Mouse (Mus musculus): ENCODE measurements around the gene Hes1. TPM values are rescaled to one million over a fixed set of nuclear protein-coding genes. Genes with fewer than 3 reads are reported as not detected.

Gene Hes1
- polyA plus RNA-seq, 1 experiment from 2014 or later, result 50.5 TPM

DNA sequence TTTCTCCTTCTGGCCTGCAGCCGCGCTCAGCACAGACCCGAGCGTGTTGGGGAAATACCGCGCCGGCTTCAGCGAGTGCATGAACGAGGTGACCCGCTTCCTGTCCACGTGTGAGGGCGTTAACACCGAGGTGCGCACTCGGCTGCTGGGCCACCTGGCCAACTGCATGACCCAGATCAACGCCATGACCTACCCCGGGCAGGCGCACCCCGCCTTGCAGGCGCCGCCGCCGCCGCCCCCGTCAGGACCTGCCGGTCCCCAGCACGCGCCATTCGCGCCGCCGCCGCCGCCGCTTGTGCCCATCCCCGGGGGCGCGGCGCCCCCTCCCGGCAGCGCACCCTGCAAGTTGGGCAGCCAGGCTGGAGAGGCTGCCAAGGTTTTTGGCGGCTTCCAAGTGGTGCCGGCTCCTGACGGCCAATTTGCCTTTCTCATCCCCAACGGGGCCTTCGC is 2.7 kb downstream of the Hes1 start:
- Histone ChIP-seq H3K4me3 (peak overlapping the region; percentile 63), H3K27ac (peak overlapping the region; percentile 67), H3K27me3 (replicated peaks) (peaks cover 5% of the 10 kb centered on the region; the same call in 1 of the 2 replicates), H3K9me3 (no peaks in the 10 kb centered on the region), H3K4me1 (peaks cover 52% of the 10 kb centered on the region), H3K9ac (peak overlapping the region; percentile 69), H3K36me3 (no peaks in the 10 kb centered on the region), H3K4me2 (replicated peaks) (peak overlapping the region; percentile 95)
- WGBS, result under 1% methylated on average over 46 of the region's 46 CpGs
- ATAC-seq (ENCODE audit: low FRiP score, low read depth), result no peak

DNA sequence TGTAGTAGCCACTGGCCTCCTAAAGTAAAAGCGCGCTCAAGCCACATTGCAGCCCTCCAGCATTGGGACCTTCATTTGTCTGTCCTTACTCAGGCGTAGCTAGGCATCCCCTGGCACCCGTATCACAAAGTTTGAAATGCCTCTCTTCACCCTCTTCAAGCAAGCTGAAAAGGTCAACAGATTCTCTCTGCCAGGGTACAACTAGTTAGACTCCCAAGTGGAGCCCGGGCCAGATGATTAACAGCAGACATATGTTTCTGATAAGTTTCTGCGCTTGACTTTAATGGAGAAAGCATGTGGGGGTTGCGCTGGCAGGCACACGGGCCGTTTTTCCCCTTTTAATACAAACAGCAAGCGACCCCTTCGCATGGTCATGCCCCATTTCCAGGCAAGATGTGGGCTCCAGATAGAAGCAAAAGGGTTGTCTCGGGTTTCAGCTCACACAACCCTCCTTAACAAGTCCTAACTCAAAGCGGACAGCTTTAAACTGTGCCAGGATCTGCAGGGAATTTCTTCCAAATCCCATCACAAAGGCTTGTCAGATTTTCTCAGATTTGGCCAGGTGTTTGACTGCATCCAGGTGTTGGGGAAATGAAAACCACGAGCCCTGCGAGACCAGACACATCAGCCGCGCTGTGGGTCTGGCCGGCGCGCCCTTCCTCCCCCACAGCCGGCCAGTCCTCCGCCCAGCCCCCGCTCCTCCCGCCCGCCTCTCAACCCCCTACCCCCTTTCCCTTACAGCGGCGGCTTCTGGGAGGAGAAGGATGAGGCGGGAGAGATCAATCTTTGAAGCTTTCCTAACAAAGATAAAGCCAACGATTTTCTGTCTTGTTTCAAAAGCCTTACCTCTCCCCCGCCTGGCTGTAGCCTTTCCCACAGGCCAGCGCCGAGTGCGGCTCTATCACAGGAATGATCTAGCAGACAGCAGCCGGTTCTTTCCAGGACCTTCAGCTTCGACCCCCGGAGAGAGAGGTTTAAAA is 4.1 kb downstream of the Hes1 start:
- Histone ChIP-seq H3K4me3 (peak overlapping the region; percentile 27), H3K9ac (peak overlapping the region; percentile 42; the same call in 1 of the 2 replicates), H3K4me2 (replicated peaks) (peak overlapping the region; percentile 58), H3K9me3 (no peaks in the 10 kb centered on the region), H3K4me1 (peaks cover 44% of the 10 kb centered on the region), H3K27me3 (replicated peaks) (no peaks in the 10 kb centered on the region; the same call in 1 of the 2 replicates), H3K27ac (no peak overlapping the region), H3K36me3 (no peaks in the 10 kb centered on the region)
- WGBS, result under 1% methylated on average over 31 of the region's 36 CpGs
- no peak for ATAC-seq (ENCODE audit: low FRiP score, low read depth)

- Histone ChIP-seq H3K36me3 (no peaks in the 10 kb centered on the region), H3K9me3 (no peaks in the 10 kb centered on the region), H3K4me1 (peaks cover 37% of the 10 kb centered on the region), H3K27ac (peak overlapping the region; percentile 74; the same call in 1 of the 2 replicates), H3K4me3 (peak overlapping the region; percentile 40; the same call in 1 of the 2 replicates), H3K9ac (peak overlapping the region; percentile 67; the same call in 1 of the 2 replicates), H3K27me3 (replicated peaks) (peaks cover 5% of the 10 kb centered on the region; the same call in 1 of the 2 replicates), H3K4me2 (replicated peaks) (peak overlapping the region; percentile 88)
- 4% methylated on average over 4 of the region's 4 CpGs for WGBS
- no peak for ATAC-seq (ENCODE audit: low FRiP score, low read depth)
Observed at GRCm38 (mm10) chr16:30069580-30069949, 5.4 kb downstream of the Hes1 start.

- H3K9ac ChIP-seq, result peak overlapping the region; percentile 67
- under 1% methylated on average over 81 of the region's 82 CpGs for WGBS
- H3K27me3 ChIP-seq (replicated peaks), result peaks cover 5% of the 10 kb centered on the region; the same call in 1 of the 2 replicates
- H3K27ac ChIP-seq, result peak overlapping the region; percentile 74
- peaks cover 35% of the 10 kb centered on the region for H3K4me1 ChIP-seq
- peak overlapping the region; percentile 88 for H3K4me2 ChIP-seq (replicated peaks)
- peak; percentile 63 for ATAC-seq (ENCODE audit: low FRiP score, low read depth)
- no peaks in the 10 kb centered on the region for H3K9me3 ChIP-seq
- peak overlapping the region; percentile 40 for H3K4me3 ChIP-seq
- H3K36me3 ChIP-seq, result no peaks in the 10 kb centered on the region
Observed at GRCm38 (mm10) chr16:30069950-30070770, 6.0 kb downstream of the Hes1 start.

GRCm38 (mm10) chr16:30070771-30071191 is 6.6 kb downstream of the Hes1 start:
- Histone ChIP-seq H3K9me3 (no peaks in the 10 kb centered on the region), H3K9ac (peak overlapping the region; percentile 67), H3K4me1 (peaks cover 35% of the 10 kb centered on the region), H3K4me3 (peak overlapping the region; percentile 40), H3K36me3 (no peaks in the 10 kb centered on the region), H3K27ac (peak overlapping the region; percentile 74; the same call in 1 of the 2 replicates), H3K27me3 (replicated peaks) (peaks cover 5% of the 10 kb centered on the region; the same call in 1 of the 2 replicates), H3K4me2 (replicated peaks) (peak overlapping the region; percentile 88)
- ATAC-seq (ENCODE audit: low FRiP score, low read depth), result no peak; the same call in 1 of the 2 replicates
- 3% methylated on average over 12 of the region's 12 CpGs for WGBS

DNA sequence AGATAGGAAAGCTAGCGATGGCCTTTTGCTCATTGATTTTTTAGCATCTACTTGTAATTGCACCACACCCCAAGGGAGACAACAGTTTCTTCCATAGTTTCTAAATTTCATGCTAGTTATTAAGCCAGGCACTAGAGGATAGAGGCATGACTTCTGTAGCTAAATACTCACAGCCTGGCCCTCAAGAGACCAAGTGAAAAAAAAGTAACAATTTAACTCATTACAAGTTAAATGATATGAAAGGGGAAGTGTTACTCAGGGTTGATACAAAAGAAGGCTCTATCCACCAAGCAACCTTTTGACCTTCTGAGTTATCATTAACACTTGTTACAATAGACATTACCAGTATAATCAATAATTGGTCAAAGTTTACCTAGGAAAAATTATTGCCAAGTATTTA is 9.1 kb downstream of the Hes1 start:
- H3K9ac ChIP-seq, result no peak overlapping the region
- H3K27ac ChIP-seq, result no peak overlapping the region
- WGBS, result 92% methylated on average over 1 of the region's 1 CpGs
- H3K36me3 ChIP-seq, result no peaks in the 10 kb centered on the region
- no peak overlapping the region for H3K4me2 ChIP-seq (replicated peaks)
- H3K4me1 ChIP-seq, result peaks cover 19% of the 10 kb centered on the region
- H3K4me3 ChIP-seq, result no peak overlapping the region
- no peak for ATAC-seq (ENCODE audit: low FRiP score, low read depth)
- H3K27me3 ChIP-seq (replicated peaks), result peaks cover 5% of the 10 kb centered on the region; the same call in 1 of the 2 replicates
- no peaks in the 10 kb centered on the region for H3K9me3 ChIP-seq

DNA sequence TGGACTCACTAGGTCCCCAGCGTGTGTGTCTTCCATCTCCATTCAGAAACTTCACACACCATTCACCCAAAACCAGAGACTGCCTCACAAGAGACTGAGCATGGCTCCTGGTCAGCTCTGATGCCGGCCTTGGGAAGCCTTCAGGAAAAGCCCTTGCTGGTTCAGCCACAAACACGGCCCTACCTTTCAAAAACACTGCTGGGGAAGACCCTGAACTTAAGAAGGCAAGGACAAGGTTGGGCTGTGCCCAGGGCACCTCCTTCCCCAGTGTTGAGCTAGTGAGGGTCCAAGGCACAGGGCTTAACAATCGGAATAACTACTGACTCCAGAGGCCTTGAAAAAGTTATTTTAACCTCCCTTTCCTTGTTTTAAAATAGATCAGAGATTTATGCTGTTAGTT is 17.3 kb downstream of the Hes1 start:
- 64% methylated on average over 4 of the region's 4 CpGs for WGBS
- Histone ChIP-seq H3K27ac (no peak overlapping the region), H3K9ac (no peak overlapping the region), H3K36me3 (no peaks in the 10 kb centered on the region), H3K4me2 (replicated peaks) (no peak overlapping the region), H3K27me3 (replicated peaks) (no peaks in the 10 kb centered on the region), H3K4me3 (no peak overlapping the region), H3K4me1 (no peaks in the 10 kb centered on the region), H3K9me3 (no peaks in the 10 kb centered on the region)
- ATAC-seq (ENCODE audit: low FRiP score, low read depth), result no peak

- H3K27me3 ChIP-seq (replicated peaks), result no peaks in the 10 kb centered on the region
- H3K4me1 ChIP-seq, result no peaks in the 10 kb centered on the region
- no peaks in the 10 kb centered on the region for H3K9me3 ChIP-seq
- no peak overlapping the region for H3K9ac ChIP-seq
- 82% methylated on average over 4 of the region's 4 CpGs for WGBS
- no peak overlapping the region for H3K27ac ChIP-seq
- no peaks in the 10 kb centered on the region for H3K36me3 ChIP-seq
- H3K4me2 ChIP-seq (replicated peaks), result no peak overlapping the region
- no peak for ATAC-seq (ENCODE audit: low FRiP score, low read depth)
- no peak overlapping the region for H3K4me3 ChIP-seq
Observed at GRCm38 (mm10) chr16:30081980-30082379, 17.8 kb downstream of the Hes1 start.

GRCm38 (mm10) chr16:30082965-30083364 is 18.8 kb downstream of the Hes1 start:
- H3K4me3 ChIP-seq, result no peak overlapping the region
- no peaks in the 10 kb centered on the region for H3K4me1 ChIP-seq
- WGBS, result 93% methylated on average over 8 of the region's 8 CpGs
- H3K27me3 ChIP-seq (replicated peaks), result no peaks in the 10 kb centered on the region
- H3K36me3 ChIP-seq, result no peaks in the 10 kb centered on the region
- no peak overlapping the region for H3K9ac ChIP-seq
- no peak overlapping the region for H3K27ac ChIP-seq
- no peaks in the 10 kb centered on the region for H3K9me3 ChIP-seq
- H3K4me2 ChIP-seq (replicated peaks), result no peak overlapping the region
- ATAC-seq (ENCODE audit: low FRiP score, low read depth), result no peak

DNA sequence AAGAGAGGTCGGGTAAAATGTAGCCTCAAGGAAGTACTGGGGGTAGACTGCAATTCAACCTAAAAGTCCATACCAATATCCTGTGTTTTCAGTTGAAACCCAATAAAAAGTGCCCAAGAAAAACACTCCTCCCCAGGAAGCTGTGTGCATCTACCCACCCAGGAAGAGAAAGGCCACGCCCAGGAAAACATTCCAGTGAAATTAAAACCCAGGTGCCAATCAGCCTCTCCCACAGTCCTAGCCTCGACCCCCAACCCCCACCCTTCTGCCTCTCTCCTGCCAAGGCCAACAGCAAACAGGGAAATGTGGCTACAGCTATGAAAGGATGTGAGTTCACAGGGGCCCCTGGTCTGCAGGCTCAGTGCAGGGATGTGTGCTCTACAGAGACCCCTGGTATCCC is 19.4 kb downstream of the Hes1 start:
- H3K27me3 ChIP-seq (replicated peaks), result no peaks in the 10 kb centered on the region
- no peaks in the 10 kb centered on the region for H3K36me3 ChIP-seq
- 80% methylated on average over 3 of the region's 3 CpGs for WGBS
- H3K4me1 ChIP-seq, result no peaks in the 10 kb centered on the region
- H3K9me3 ChIP-seq, result no peaks in the 10 kb centered on the region
- no peak for ATAC-seq (ENCODE audit: low FRiP score, low read depth)
- H3K9ac ChIP-seq, result no peak overlapping the region
- no peak overlapping the region for H3K27ac ChIP-seq
- H3K4me2 ChIP-seq (replicated peaks), result no peak overlapping the region
- no peak overlapping the region for H3K4me3 ChIP-seq

GRCm38 (mm10) chr16:30088646-30089045 is 24.5 kb downstream of the Hes1 start:
- H3K9ac ChIP-seq, result no peak overlapping the region
- no peak for ATAC-seq (ENCODE audit: low FRiP score, low read depth)
- no peaks in the 10 kb centered on the region for H3K9me3 ChIP-seq
- no peaks in the 10 kb centered on the region for H3K27me3 ChIP-seq (replicated peaks)
- no peak overlapping the region for H3K4me3 ChIP-seq
- H3K4me1 ChIP-seq, result no peaks in the 10 kb centered on the region
- H3K4me2 ChIP-seq (replicated peaks), result no peak overlapping the region
- WGBS, result 87% methylated on average over 5 of the region's 5 CpGs
- H3K27ac ChIP-seq, result no peak overlapping the region
- no peaks in the 10 kb centered on the region for H3K36me3 ChIP-seq
